Mouse (Mus musculus): Measurements from ENCODE around the gene Tnip1. TPM values are rescaled to one million over a fixed set of nuclear protein-coding genes. Genes with fewer than 3 reads are reported as not detected.
A peak's percentile ranks its signal among the peaks of the same experiment; 100 is the strongest.

Gene Tnip1
- polyA plus RNA-seq, 1 experiment from 2014 or later = 20.3 TPM

DNA sequence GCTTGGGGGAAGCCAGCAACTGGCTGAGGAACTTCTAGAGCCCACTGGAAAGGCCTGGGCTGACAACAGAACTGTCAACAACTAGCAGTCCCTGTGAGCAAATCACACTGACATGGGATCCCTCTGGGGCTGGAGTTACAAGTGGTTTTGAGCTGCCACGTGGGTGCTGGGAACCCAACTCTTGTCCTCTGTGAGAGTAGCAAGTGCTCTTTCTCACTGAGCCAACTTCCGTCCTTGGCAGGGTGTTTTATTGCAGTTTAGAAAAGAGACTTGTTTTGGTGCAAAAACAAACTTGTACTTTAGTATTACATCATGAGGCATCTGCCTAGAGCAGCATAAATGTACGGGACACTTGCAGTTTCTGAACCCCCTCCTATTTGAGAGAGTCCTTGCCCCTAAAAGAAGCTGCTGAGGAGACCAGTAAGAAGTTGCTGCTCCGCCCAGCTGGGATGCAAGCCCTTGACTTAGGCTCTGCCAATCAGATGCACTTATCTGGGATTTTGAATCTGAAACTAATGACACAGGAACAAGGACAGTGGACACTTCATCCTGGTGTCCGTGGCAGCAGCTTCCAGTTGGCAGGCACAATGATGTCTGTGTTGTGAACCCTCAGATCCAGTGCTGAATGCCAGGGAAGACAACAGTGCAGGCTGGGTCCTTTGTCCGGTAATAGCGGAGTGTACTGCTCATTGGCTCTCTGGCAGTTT lies 90.7 kb downstream of the Tnip1 start:
- Histone ChIP-seq H3K27ac (no peak overlapping the region; the same call in 1 of the 2 replicates), H3K9me3 (replicated peaks) (no peaks in the 10 kb centered on the region), H3K27me3 (no peaks in the 10 kb centered on the region), H3K9ac (no peak overlapping the region), H3K4me2 (no peak overlapping the region), H3K4me1 (replicated peaks) (peaks cover 20% of the 10 kb centered on the region), H3K4me3 (no peak overlapping the region), H3K36me3 (peaks cover 45% of the 10 kb centered on the region)
- WGBS = 79% methylated on average over 7 of the region's 7 CpGs
- no peak for ATAC-seq (replicated peaks; ENCODE audit: insufficient number of reproducible peaks, insufficient read depth, low FRiP score, low read depth)

DNA sequence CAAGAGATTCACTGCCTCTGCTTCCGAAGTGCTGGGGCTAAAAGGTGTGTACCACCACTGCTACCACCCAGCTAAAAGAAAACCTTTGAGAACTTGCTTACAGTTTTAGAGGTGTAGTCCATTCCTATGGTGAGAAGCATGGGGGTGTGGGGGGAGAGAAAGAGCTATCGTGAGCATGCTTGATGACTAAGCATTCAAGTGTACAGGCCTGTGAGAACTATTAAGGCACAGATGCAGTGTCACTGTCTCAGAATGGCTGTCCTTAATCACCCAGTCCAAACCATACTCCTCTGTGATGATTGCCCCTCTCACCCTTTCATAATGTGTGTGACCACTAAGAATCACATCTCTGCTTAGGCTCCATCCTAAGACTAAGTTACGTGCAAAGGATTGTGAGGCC lies 93.4 kb downstream of the Tnip1 start:
- Histone ChIP-seq H3K9ac (no peak overlapping the region), H3K9me3 (replicated peaks) (no peaks in the 10 kb centered on the region), H3K27ac (no peak overlapping the region), H3K4me1 (replicated peaks) (peaks cover 24% of the 10 kb centered on the region), H3K36me3 (peaks cover 44% of the 10 kb centered on the region), H3K4me2 (no peak overlapping the region), H3K27me3 (no peaks in the 10 kb centered on the region), H3K4me3 (no peak overlapping the region)
- 72% methylated on average over 3 of the region's 3 CpGs for WGBS
- ATAC-seq (replicated peaks; ENCODE audit: insufficient number of reproducible peaks, insufficient read depth, low FRiP score, low read depth) = no peak

DNA sequence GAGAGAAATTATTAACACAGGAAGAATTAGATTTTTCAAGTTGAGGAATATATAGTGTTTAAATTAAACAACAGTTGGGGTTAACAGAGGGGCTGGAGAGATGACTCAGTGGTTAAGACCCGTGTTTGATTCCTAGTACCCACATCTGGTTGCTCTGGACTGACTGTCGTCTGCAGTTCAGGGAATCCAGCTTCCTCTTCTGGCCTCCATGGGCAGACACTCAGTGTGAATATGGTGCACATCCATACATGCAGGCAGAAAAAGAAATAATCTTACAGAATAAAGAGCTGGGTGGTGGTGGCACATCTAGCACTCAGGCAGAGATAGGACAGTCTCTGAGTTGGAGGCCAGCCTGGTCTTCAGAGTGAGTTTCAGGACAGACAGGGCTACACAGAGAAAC lies 94.3 kb downstream of the Tnip1 start:
- H3K9me3 ChIP-seq (replicated peaks) = no peaks in the 10 kb centered on the region
- ATAC-seq (replicated peaks; ENCODE audit: insufficient number of reproducible peaks, insufficient read depth, low FRiP score, low read depth) = no peak
- no peak overlapping the region for H3K27ac ChIP-seq
- H3K4me1 ChIP-seq (replicated peaks) = peaks cover 24% of the 10 kb centered on the region
- no peak overlapping the region for H3K4me3 ChIP-seq
- no peak overlapping the region; the same call in 1 of the 2 replicates for H3K4me2 ChIP-seq
- peaks cover 35% of the 10 kb centered on the region for H3K36me3 ChIP-seq
- no peaks in the 10 kb centered on the region for H3K27me3 ChIP-seq
- no peak overlapping the region for H3K9ac ChIP-seq
- WGBS = 67% methylated on average over 2 of the region's 2 CpGs

DNA sequence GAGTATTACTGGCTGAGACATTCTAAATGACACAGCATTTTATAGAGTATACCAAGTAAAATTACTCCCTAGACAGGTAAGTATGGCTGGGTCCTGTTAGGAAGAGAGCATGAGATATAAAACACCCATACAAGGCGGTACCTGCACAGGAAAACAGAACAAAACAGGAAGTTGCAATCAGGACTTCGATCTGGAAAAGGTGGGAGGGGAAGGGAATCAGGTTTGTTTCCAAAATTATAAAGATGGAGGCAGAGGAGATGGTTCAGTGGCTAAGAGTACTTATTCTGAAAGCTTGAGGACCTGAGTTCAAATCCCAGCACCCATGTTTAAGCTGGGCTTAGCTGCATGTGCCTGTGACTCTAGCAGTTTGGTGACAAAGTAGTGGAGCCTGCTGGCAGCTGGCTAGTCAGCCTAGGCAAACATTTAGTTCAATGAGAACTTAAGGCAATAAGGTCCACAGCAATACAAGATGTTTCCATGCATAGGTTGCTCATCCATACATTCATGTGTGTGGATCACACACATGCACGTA lies 94.7 kb downstream of the Tnip1 start:
- H3K27ac ChIP-seq = no peak overlapping the region
- H3K9ac ChIP-seq = 0 out of 2 replicates have a peak overlapping the region, but pooled peaks have one; percentile 89
- peak overlapping the region; percentile 74 for H3K4me3 ChIP-seq

DNA sequence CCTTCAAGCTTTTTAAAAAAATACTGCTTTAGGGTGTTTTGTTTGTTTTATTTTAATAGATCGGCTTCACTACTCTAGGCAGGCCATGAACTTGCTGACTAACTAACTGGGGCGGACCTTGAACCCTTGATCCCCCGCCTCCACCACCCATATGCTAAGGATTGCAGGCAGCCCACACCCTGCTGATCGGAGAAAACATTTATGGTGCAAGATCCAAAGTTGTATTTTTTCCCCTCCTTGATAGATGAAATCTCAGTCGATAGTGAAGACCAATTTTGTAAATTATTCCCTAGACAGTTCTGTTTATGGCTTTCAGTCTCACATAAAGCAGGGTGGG lies 95.7 kb downstream of the Tnip1 start:
- Histone ChIP-seq H3K4me3 (peak overlapping the region; percentile 74), H3K27ac (peak overlapping the region; percentile 91), H3K4me1 (replicated peaks) (peaks cover 24% of the 10 kb centered on the region), H3K9me3 (replicated peaks) (no peaks in the 10 kb centered on the region), H3K27me3 (no peaks in the 10 kb centered on the region), H3K36me3 (peaks cover 26% of the 10 kb centered on the region), H3K4me2 (peak overlapping the region; percentile 65), H3K9ac (peak overlapping the region; percentile 89)
- 0 out of 2 replicates have a peak, but pooled peaks have one; percentile 32 for ATAC-seq (replicated peaks; ENCODE audit: insufficient number of reproducible peaks, insufficient read depth, low FRiP score, low read depth)
- 2% methylated on average over 5 of the region's 5 CpGs for WGBS

More for the DNA sequence above, 94.7 kb downstream of the Tnip1 start:
- H3K4me1 ChIP-seq (replicated peaks) = peaks cover 24% of the 10 kb centered on the region
- H3K36me3 ChIP-seq = peaks cover 32% of the 10 kb centered on the region
- H3K4me2 ChIP-seq = peak overlapping the region; percentile 65
- WGBS = 83% methylated on average over 3 of the region's 3 CpGs
- H3K9me3 ChIP-seq (replicated peaks) = no peaks in the 10 kb centered on the region
- no peak for ATAC-seq (replicated peaks; ENCODE audit: insufficient number of reproducible peaks, insufficient read depth, low FRiP score, low read depth)
- H3K27me3 ChIP-seq = no peaks in the 10 kb centered on the region

DNA sequence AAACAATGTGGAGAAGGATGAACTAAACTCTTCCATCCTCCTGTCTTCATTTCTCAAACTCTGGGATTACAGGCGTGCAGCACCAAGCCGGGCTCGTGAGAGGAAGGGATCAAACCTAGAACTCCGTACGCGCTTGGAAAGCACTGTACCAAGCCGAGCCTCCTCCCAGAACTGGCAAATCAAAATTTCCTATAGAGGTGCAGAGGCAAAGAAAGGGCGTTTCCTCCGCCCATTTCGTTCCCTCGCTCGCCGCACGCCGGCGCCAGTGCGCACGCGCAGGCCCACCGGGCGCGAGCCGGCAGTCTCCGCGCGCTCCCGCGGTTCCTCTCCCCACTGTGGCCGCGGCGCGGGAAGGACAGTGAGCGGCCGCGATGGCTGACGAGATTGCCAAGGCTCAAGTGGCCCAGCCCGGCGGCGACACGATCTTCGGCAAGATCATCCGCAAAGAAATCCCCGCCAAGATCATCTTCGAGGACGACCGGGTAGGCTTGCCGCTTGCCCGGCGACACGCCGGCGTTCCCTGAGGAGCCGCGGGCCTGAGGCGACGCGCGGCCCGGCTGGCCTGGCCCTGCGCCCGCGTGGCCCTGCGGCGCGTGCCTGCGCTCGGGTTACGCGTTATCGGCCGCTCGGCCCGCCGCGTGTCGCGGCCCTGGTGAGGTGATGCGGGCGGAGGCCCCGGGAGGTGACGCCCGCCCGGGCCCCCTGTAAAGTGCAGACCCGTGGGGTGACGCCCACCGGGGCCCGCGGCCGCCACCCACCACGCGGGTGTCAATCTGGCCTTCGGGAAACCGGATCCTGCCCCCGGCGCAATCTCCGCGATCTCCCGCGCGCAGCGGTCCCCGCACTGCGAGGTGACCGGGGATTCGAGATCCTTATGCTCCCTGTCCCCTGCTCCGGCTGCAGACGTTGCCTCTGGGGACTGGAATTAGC lies 96.3 kb downstream of the Tnip1 start, which contains the start of gene Hint1:
Hint1 (plus strand) TSS at position 265 of the 930 bp plus-strand sequence.
- Histone ChIP-seq H3K4me3 (peak within 1 kb of the TSS; percentile 74), H3K36me3 (peaks cover 21% of the 10 kb centered on the region), H3K9me3 (replicated peaks) (no peaks in the 10 kb centered on the region), H3K9ac (peak within 1 kb of the TSS; percentile 89), H3K4me1 (replicated peaks) (peaks cover 27% of the 10 kb centered on the region), H3K4me2 (peak within 1 kb of the TSS; percentile 65), H3K27ac (peak within 1 kb of the TSS; percentile 91), H3K27me3 (no peaks in the 10 kb centered on the region)
- WGBS = under 1% methylated on average over 101 of the region's 107 CpGs
- ATAC-seq (replicated peaks; ENCODE audit: insufficient number of reproducible peaks, insufficient read depth, low FRiP score, low read depth) = peak; percentile 84

DNA sequence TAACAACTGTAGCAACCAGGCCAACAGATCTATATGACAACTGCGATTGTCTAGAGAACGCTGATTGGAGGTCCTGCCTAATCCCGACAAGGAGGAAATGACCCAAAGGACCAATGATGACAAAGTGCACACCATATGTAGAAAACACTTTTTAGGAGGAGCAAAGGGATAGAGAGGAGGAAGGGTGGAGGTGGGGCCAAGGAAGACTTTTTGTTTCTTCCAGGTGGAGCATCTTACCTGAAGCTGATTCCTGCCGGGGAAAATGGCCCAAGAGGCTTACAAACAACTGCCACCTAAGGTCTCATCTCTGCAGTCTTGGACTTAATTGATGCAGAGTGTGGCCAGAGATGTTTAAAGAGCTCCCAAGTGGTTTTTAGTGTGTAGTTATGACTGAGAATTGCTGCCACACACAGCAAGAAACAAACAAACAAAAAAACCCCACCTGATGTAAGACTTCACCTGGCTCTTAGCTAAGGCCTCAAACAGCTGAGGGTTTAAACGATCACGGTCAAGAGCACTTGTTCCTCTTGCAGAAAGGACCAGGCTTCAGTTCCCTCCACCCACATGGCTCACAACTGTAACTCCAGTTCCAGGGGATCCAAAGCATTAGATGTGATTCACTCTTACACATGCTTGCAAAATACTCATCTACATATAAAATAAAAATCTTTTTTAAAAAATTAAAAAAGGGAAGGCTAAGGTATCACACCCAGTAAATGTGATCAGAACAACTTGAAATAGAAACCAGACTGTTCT lies 97.2 kb downstream of the Tnip1 start:
- Histone ChIP-seq H3K36me3 (peaks cover 12% of the 10 kb centered on the region), H3K4me2 (peak overlapping the region; percentile 65), H3K27ac (peak overlapping the region; percentile 91), H3K27me3 (no peaks in the 10 kb centered on the region), H3K4me3 (peak overlapping the region; percentile 74), H3K4me1 (replicated peaks) (peaks cover 32% of the 10 kb centered on the region), H3K9me3 (replicated peaks) (no peaks in the 10 kb centered on the region), H3K9ac (peak overlapping the region; percentile 43; the same call in 1 of the 2 replicates)
- no peak for ATAC-seq (replicated peaks; ENCODE audit: insufficient number of reproducible peaks, insufficient read depth, low FRiP score, low read depth)
- 71% methylated on average over 6 of the region's 6 CpGs for WGBS

DNA sequence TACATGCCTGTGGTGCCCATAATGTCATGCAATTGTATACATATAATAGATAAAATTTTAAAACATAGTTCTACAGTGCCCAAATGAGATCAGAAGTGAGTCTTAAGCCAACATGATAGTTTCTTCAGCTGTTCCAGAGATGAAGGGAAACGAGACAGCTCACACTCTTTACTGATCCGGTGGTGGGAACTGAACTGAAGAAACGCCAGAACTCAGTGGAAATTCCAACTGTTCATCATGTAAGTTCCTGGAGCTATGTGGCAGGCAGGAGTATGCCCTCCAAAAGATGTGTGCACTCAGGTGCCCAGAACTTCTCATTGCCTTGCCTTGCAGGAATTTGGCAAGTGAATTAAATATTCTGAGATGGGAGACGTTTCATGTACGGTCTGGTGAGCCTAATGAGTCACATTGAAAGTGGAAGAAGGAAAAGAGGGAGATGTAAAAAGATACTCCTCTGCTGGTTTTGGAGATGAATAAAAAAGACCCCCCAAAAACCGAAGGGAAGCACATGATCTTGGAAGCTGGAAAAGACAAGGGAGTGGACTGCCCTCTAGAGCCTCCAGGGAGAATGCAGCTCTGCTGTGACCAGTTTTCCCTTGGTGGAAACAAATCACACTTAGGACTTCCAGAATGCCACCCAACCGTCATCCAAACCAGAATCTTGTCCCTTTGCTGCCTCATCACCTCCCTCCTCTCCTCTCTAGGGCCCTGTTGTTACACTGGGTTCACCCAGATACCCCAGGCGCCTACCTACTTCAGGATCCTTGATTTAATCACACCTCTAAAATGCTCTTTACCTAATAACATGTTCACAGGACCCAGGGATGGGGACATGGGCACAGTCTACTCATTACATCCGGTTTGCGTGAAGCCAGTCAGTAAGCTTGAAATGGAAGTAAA lies 99.8 kb downstream of the Tnip1 start:
- H3K4me1 ChIP-seq (replicated peaks) = peaks cover 23% of the 10 kb centered on the region
- H3K4me3 ChIP-seq = no peak overlapping the region
- H3K36me3 ChIP-seq = no peaks in the 10 kb centered on the region
- H3K9me3 ChIP-seq (replicated peaks) = no peaks in the 10 kb centered on the region
- no peak overlapping the region for H3K9ac ChIP-seq
- no peak for ATAC-seq (replicated peaks; ENCODE audit: insufficient number of reproducible peaks, insufficient read depth, low FRiP score, low read depth)
- WGBS = 40% methylated on average over 10 of the region's 10 CpGs
- no peaks in the 10 kb centered on the region for H3K27me3 ChIP-seq
- no peak overlapping the region for H3K27ac ChIP-seq
- no peak overlapping the region for H3K4me2 ChIP-seq

DNA sequence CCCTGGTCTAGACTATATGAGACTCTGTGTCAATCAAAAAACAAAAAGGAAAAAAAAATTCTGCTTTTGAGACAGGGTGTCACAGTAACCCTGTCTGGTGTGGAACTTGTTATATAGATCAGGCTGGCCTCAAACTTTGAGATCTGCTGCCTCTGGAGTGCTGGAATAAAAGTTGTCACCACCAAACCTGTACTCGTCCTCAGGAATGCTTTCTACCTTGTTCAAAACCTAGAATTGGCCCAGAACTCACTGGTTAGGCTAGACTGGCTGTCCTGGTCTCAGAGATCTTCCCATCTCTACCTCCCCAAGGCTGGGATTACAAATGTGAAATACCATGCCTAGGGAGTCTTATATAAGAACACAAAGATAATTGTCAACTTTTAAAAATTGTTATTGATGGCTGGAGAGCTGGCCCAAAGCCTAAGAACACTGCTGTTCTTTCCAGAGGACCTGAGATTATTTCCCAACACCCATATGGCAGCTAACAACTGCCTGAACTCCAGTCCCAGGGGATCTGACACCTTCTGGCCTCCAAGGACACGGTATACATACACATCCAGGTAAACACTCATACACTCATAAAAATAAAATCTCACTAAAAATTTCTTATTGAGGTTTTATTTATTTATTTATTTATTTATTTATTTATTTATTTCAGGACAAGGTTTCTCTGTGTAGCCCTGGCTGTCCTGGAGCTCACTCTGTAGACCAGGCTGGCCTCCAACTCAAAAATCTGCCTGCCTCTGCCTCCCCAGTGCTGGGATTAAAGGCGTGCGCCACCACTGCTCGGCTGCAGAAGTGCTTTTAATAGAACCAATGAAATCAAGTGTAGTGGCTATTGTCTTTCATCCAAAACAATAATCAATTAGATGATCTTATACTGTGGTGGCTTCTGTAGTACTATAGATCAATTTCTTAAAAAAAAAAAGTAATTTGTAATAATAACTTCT lies 101.0 kb downstream of the Tnip1 start:
- ATAC-seq (replicated peaks; ENCODE audit: insufficient number of reproducible peaks, insufficient read depth, low FRiP score, low read depth) = no peak
- WGBS = 85% methylated on average over 5 of the region's 5 CpGs

More for the DNA sequence above, 101.0 kb downstream of the Tnip1 start:
- Histone ChIP-seq H3K9me3 (replicated peaks) (no peaks in the 10 kb centered on the region), H3K27me3 (no peaks in the 10 kb centered on the region), H3K9ac (no peak overlapping the region), H3K4me3 (no peak overlapping the region), H3K36me3 (no peaks in the 10 kb centered on the region), H3K4me1 (replicated peaks) (peaks cover 18% of the 10 kb centered on the region), H3K27ac (peak overlapping the region; percentile 92; the same call in 1 of the 2 replicates), H3K4me2 (peak overlapping the region; percentile 65)
